Mouse (Mus musculus) cortical plate, adult 2 months (tissue): ENCODE measurements at regions not wholly inside any gene's neighbourhood (a gene's known extent, or its start where the extent isn't known, plus 50 kb on each side); places are given as distances from the start of the nearest gene placed in this dataset.

Experiments used
- H3K27ac ChIP-seq: fragments of 200-500 bp; 2 replicates; pipeline ENCODE4 v1.5.1; 2012; ENCODE audit warnings: low read length, control low read depth, inconsistent platforms; ENCODE audit not compliant: insufficient read depth
- H3K4me1 ChIP-seq: fragments of 200-500 bp; 2 replicates; pipeline ENCODE4 v1.6.1; 2011; ENCODE audit warnings: low read length; ENCODE audit not compliant: control insufficient read depth, insufficient read depth
- H3K4me3 ChIP-seq: fragments of 200-500 bp; 2 replicates; pipeline ENCODE4 v1.5.1; 2011; ENCODE audit warnings: mild to moderate bottlenecking, low read length, control low read depth; ENCODE audit not compliant: insufficient read depth
- CTCF ChIP-seq: fragments of 200-500 bp; IDR thresholded peaks from 2 replicates; pipeline ENCODE4 v1.5.1; 2011; ENCODE audit warnings: mild to moderate bottlenecking, control low read depth, low read length; ENCODE audit not compliant: insufficient read depth; ENCODE audit errors: extremely low read depth
- POLR2A ChIP-seq: fragments of 200-500 bp; IDR thresholded peaks from 2 replicates; pipeline ENCODE4 v1.6.1; 2011; ENCODE audit warnings: mild to moderate bottlenecking, low read length, control low read depth; ENCODE audit not compliant: insufficient read depth; ENCODE audit errors: extremely low read depth

- Histone ChIP-seq H3K4me3 (no peak overlapping the region), H3K4me1 (no peaks in the 10 kb centered on the region), H3K27ac (no peak overlapping the region)
- TF ChIP-seq CTCF: no peak
- TF ChIP-seq POLR2A: no peak
Observed at GRCm38 (mm10) chr12:73406556-73407087, 120.0 kb downstream of the Slc38a6 start.

GRCm38 (mm10) chr12:73405583-73405982 is 119.0 kb downstream of the Slc38a6 start:
- Histone ChIP-seq H3K27ac (no peak overlapping the region), H3K4me3 (no peak overlapping the region), H3K4me1 (no peaks in the 10 kb centered on the region)
- no peak for TF ChIP-seq CTCF
- no peak for TF ChIP-seq POLR2A

GRCm38 (mm10) chr12:73405106-73405505 is 118.5 kb downstream of the Slc38a6 start:
- Histone ChIP-seq H3K4me1 (no peaks in the 10 kb centered on the region), H3K27ac (no peak overlapping the region), H3K4me3 (no peak overlapping the region)
- TF ChIP-seq POLR2A (no peak), CTCF (no peak)

- no peak overlapping the region for H3K27ac ChIP-seq
- TF ChIP-seq CTCF: no peak
- no peak for TF ChIP-seq POLR2A
- H3K4me1 ChIP-seq: no peaks in the 10 kb centered on the region
- no peak overlapping the region for H3K4me3 ChIP-seq
Observed at GRCm38 (mm10) chr12:73403906-73404474, 117.4 kb downstream of the Slc38a6 start.
